Mouse (Mus musculus) forebrain, embryonic 15.5 days (tissue): Measurements from ENCODE around the gene Cyb561d1. TPM values are rescaled to one million over a fixed set of nuclear protein-coding genes. Genes with fewer than 3 reads are reported as not detected.

Source experiments
- ATAC-seq: fragments of 200-750 bp; cut with Nextera tagmentation; replicated peaks from 2 replicates; pipeline ENCODE4 v1.8.0; 2017; ENCODE audit warnings: mild to moderate bottlenecking, moderate TSS enrichment, moderate library complexity
- H3K27ac ChIP-seq: fragments of 300-500 bp; sonication (generic); replicated peaks from 2 replicates; pipeline ENCODE4 v1.5.1; 2015; ENCODE audit warnings: mild to moderate bottlenecking, inconsistent platforms
- H3K27me3 ChIP-seq: fragments of 300-500 bp; sonication (generic); 2 replicates; pipeline ENCODE4 v1.6.1; 2015; ENCODE audit warnings: inconsistent platforms
- H3K36me3 ChIP-seq: fragments of 300-500 bp; sonication (generic); 2 replicates; pipeline ENCODE4 v1.6.1; 2015; ENCODE audit warnings: mild to moderate bottlenecking, inconsistent platforms
- H3K4me1 ChIP-seq: fragments of 300-500 bp; sonication (generic); 2 replicates; pipeline ENCODE4 v1.6.1; 2015; ENCODE audit warnings: inconsistent platforms
- H3K4me2 ChIP-seq: fragments of 300-500 bp; sonication (generic); replicated peaks from 2 replicates; pipeline ENCODE4 v1.6.1; 2015; ENCODE audit warnings: mild to moderate bottlenecking, inconsistent platforms
- H3K4me3 ChIP-seq: fragments of 300-500 bp; sonication (generic); 2 replicates; pipeline ENCODE4 v1.5.1; 2015; ENCODE audit warnings: mild to moderate bottlenecking, inconsistent platforms
- H3K9ac ChIP-seq: fragments of 300-500 bp; sonication (generic); replicated peaks from 2 replicates; pipeline ENCODE4 v1.6.1; 2015; ENCODE audit warnings: mild to moderate bottlenecking, inconsistent platforms
- H3K9me3 ChIP-seq: fragments of 300-500 bp; sonication (generic); 2 replicates; pipeline ENCODE4 v1.6.1; 2016; ENCODE audit warnings: inconsistent platforms
- WGBS: fragments of 180-500 bp; shearing (Covaris S2); methylation state at CpG from one replicate; pipeline ENCODE4 v1.1.7; 2015; ENCODE audit warnings: mixed read lengths; 5-methylcytosine and 5-hydroxymethylcytosine counted together
- polyA plus RNA-seq: library from polyadenylated mRNA; unstranded; fragments of >200 nt; fragmentation: Nextera tagmentation; extraction: Ambion mirVana; gene quantifications from 2 replicates; pipeline ENCODE4 v1.2.1, GENCODE M21; 2015

Gene Cyb561d1
- polyA plus RNA-seq, 1 experiment from 2014 or later: 4.5 TPM

DNA sequence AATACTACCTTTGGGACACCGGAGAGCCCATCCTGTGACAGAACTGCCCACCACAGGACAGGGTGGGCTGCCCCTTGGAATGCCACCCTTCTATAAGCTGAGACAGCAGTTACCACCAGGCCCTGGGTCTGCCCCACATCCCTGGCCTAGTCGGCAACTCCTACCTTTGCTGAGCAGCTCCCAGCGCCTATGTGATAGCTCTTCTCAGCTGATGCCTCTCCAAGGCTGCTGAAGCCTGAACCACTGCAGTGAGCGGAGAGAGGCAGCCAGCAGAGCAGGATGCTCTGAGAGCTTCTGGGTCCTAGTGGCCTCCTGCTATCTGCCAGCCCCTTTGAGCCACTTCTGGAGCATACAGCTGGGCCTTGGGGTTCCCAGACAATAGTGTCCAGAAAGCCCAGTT lies 46.4 kb downstream of the Cyb561d1 start, which contains the start of gene Gpr61:
Gene Gpr61 (minus strand): TSS at position 227 of the 400 bp plus-strand sequence.
- peak; percentile 39; the same call in 1 of the 2 replicates for ATAC-seq
- whole genome bisulfite sequencing: 41% methylated on average over 4 of the region's 4 CpGs
- Histone ChIP-seq H3K9me3 (no peaks in the 10 kb centered on the region), H3K36me3 (no peaks in the 10 kb centered on the region), H3K27me3 (no peaks in the 10 kb centered on the region), H3K4me2 (peak within 1 kb of the TSS; percentile 20), H3K27ac (0 out of 2 replicates have a peak within 1 kb of the TSS, but pooled peaks have one; percentile 11), H3K4me3 (peak within 1 kb of the TSS; percentile 28), H3K4me1 (peaks cover 10% of the 10 kb centered on the region), H3K9ac (0 out of 2 replicates have a peak within 1 kb of the TSS, but pooled peaks have one; percentile 11)

DNA sequence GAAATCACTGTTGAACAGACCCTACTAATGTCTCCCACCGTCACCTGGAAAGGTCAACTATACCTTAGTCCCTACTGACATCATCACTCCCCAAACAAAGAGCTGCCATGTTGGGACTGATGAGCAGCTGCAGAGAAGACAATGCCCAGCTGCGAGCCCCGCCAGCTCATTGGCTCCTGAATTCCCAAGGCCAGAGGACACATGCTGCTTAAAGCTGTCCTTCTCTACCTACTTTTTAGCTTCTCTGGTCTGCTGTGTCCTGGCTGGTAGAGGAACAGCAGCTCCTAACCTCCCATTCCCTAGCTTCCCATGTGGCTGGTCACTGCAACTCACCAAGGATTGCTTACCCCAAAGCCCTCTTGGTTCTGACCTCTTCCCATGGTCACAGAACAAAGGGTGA lies 48.7 kb downstream of the Cyb561d1 start:
- Histone ChIP-seq H3K4me2 (no peak overlapping the region), H3K9me3 (no peaks in the 10 kb centered on the region), H3K27me3 (no peaks in the 10 kb centered on the region), H3K27ac (no peak overlapping the region), H3K36me3 (no peaks in the 10 kb centered on the region), H3K4me3 (no peak overlapping the region), H3K4me1 (peaks cover 7% of the 10 kb centered on the region; the same call in 1 of the 2 replicates), H3K9ac (no peak overlapping the region)
- no peak for ATAC-seq
- 85% methylated on average over 3 of the region's 3 CpGs for whole genome bisulfite sequencing

DNA sequence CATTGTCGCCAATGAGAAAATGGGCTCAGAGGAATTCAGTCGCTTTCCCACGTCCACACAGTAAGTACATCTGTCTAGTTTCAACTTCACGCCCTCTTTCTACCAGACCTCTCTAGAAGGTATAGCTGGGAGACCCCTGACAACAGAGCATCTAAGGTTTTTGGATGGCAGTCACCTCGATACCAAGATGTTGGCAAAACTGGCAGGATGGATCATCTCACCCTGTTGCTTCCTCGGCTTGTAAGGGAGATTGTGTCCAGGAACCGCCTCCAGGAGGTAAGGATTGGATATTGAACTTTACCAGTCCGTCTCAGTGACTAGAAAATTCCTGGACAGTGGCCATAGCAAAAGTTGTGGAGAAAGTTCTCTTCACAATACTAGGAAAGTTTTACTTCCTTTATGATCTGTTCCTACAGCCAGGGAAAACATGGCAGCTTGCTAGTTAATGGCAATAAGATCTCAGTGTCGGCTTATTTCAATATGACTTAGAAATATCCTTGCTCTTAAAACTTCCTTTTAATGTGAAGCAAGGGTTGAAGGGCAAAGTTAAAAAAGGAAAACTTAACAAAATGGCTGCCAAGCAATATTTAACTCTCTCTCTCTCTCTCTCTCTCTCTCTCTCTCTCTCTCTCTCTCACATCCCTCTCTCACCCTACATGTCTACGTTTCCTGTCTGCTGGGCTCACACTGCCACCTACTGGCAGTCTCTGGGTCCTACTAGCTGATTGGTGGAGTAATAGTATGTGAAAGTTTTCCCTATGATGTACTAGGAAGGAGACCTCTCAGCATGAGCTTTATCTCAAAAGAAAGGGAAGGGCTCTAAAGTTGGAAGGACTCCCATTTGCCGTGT lies 53.4 kb downstream of the Cyb561d1 start:
- H3K4me2 ChIP-seq: no peak overlapping the region
- no peaks in the 10 kb centered on the region for H3K36me3 ChIP-seq
- no peaks in the 10 kb centered on the region for H3K9me3 ChIP-seq
- H3K9ac ChIP-seq: no peak overlapping the region
- peak; percentile 53 for ATAC-seq
- WGBS: 66% methylated on average over 11 of the region's 11 CpGs
- no peaks in the 10 kb centered on the region for H3K27me3 ChIP-seq
- no peak overlapping the region for H3K4me3 ChIP-seq
- no peak overlapping the region for H3K27ac ChIP-seq
- peaks cover 38% of the 10 kb centered on the region for H3K4me1 ChIP-seq

DNA sequence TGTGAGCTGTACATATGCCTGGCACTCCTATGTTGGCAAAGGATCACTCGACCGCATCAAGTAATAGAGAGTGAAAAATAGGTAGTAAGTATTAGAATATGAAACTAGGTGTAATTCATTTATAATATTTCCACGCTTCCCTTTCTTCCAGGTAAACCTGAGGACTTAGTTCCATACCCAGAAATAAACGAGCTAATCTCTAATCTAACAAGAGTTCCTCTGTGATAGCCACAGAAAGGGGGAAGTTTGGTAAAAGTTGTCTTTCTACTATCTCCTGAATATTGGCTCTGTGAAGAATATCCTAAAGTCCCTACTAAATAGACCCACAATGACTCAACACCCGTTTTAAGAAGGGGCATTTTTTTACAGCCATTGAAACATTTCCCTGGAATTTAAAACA lies 54.3 kb downstream of the Cyb561d1 start:
- Histone ChIP-seq H3K9me3 (no peaks in the 10 kb centered on the region), H3K27ac (peak overlapping the region; percentile 92; the same call in 1 of the 2 replicates), H3K27me3 (no peaks in the 10 kb centered on the region), H3K4me1 (peaks cover 40% of the 10 kb centered on the region), H3K9ac (peak overlapping the region; percentile 91), H3K36me3 (no peaks in the 10 kb centered on the region), H3K4me3 (peak overlapping the region; percentile 88), H3K4me2 (peak overlapping the region; percentile 79)
- no peak for ATAC-seq
- WGBS: 53% methylated on average over 5 of the region's 5 CpGs

Other genes starting within 250 kb of the Cyb561d1 start
- not detected in 2 replicates for gene Gstm3, start 231.9 kb downstream of the Cyb561d1 start, polyA plus RNA-seq
- 4.3 and 4.5 TPM in 2 replicates for gene Gstm2, start 214.8 kb downstream of the Cyb561d1 start, polyA plus RNA-seq
- gene Gstm1, start 183.2 kb downstream of the Cyb561d1 start, polyA plus RNA-seq: 44.0 and 60.7 TPM in 2 replicates
- gene Gstm4, start 156.3 kb downstream of the Cyb561d1 start, polyA plus RNA-seq: 12.4 and 15.1 TPM in 2 replicates
- 49.4 and 50.7 TPM in 2 replicates for gene Ampd2, start 114.6 kb downstream of the Cyb561d1 start, polyA plus RNA-seq
- 0.43 and 0.46 TPM in 2 replicates for gene Gnat2, start 108.4 kb downstream of the Cyb561d1 start, polyA plus RNA-seq
- gene Gnai3, start 55.1 kb downstream of the Cyb561d1 start, polyA plus RNA-seq: 165 and 168 TPM in 2 replicates
- gene Gpr61, start 46.3 kb downstream of the Cyb561d1 start, polyA plus RNA-seq: 1.9 and 2.2 TPM in 2 replicates
- 9.9 and 11.7 TPM in 2 replicates for gene Amigo1, start 14.9 kb downstream of the Cyb561d1 start, polyA plus RNA-seq
- 32.5 and 33.6 TPM in 2 replicates for gene Atxn7l2, start 9.7 kb upstream of the Cyb561d1 start, polyA plus RNA-seq
- 2.3 and 2.7 TPM in 2 replicates for gene Sypl2, start 25.4 kb upstream of the Cyb561d1 start, polyA plus RNA-seq
- 260 and 271 TPM in 2 replicates for gene Psma5, start 55.7 kb upstream of the Cyb561d1 start, polyA plus RNA-seq
- 25.7 and 26.0 TPM in 2 replicates for gene Sort1, start 82.9 kb upstream of the Cyb561d1 start, polyA plus RNA-seq
- not detected in 2 replicates for gene Mybphl, start 163.7 kb upstream of the Cyb561d1 start, polyA plus RNA-seq
- gene Psrc1, start 182.6 kb upstream of the Cyb561d1 start, polyA plus RNA-seq: 35.6 and 41.5 TPM in 2 replicates
- 49.1 and 52.8 TPM in 2 replicates for gene Celsr2, start 214.3 kb upstream of the Cyb561d1 start, polyA plus RNA-seq
- 221 and 222 TPM in 2 replicates for gene Sars, start 244.0 kb upstream of the Cyb561d1 start, polyA plus RNA-seq